16 mouse cellular contexts compared by ENCODE assay signal in the genomic region with DNA sequence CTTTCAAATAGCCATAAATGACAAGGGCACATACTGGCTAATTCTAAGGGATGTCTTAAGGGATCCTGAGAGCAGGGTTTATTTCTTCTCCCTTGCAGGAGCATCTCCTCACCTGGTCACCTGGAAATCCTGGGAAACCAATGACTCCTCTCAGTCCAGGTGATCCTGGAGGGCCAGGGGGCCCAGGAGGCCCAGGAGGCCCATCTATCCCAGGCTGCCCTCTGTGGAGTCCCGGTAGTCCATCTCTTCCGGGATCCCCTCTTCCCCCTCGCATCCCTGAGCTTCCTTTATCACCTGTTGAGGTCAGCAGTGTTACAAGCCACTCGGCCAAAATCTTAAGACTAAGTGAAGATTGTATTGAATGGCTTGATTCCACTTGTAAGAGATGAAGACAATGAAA.
"Had no signal": no experiment of that assay in that cellular context is flagged by ENCODE, and none has a peak within 500 bp of the region (broad histone marks: within the 10 kb centered on the region; RNA-seq: fewer than 3 reads in every experiment).

No protein-coding gene starts in this region.

- H3K4me1 ChIP-seq: neural tube, embryonic 13.5 days; neural tube, embryonic 15.5 days; stomach, embryonic 15.5 days had no signal

- H3K36me3 ChIP-seq: neural tube, embryonic 13.5 days; neural tube, embryonic 15.5 days; stomach, embryonic 15.5 days had no signal

- H3K9me3 ChIP-seq: neural tube, embryonic 13.5 days; neural tube, embryonic 15.5 days; stomach, embryonic 15.5 days had no signal

- H3K27ac ChIP-seq: neural tube, embryonic 13.5 days; neural tube, embryonic 15.5 days; stomach, embryonic 15.5 days; stomach, postnatal 0 days had no signal

- H3K4me2 ChIP-seq: neural tube, embryonic 13.5 days; neural tube, embryonic 15.5 days; stomach, embryonic 15.5 days had no signal

- DNase-seq: retina, postnatal 1 day; right cerebral cortex, adult 18-20 months; right cerebral cortex, postnatal 14 days; right cerebral cortex, postnatal 25 days; right cerebral cortex, postnatal 4 days; spleen, adult 18-20 months; thymus, adult 18-20 months; thymus, adult 2 months; thymus, postnatal 14 days; thymus, postnatal 25 days; thymus, postnatal 36 days; thymus, postnatal 4 days had no signal

- H3K4me3 ChIP-seq: neural tube, embryonic 13.5 days; neural tube, embryonic 15.5 days; stomach, embryonic 15.5 days had no signal

- H3K27me3 ChIP-seq: neural tube, embryonic 13.5 days; neural tube, embryonic 15.5 days; stomach, embryonic 15.5 days had no signal

- H3K9ac ChIP-seq: neural tube, embryonic 13.5 days; neural tube, embryonic 15.5 days; stomach, embryonic 15.5 days had no signal
